Mouse (Mus musculus) forebrain, embryonic 11.5 days (tissue): ENCODE results near the gene Tstd1. TPM values are rescaled to one million over a fixed set of nuclear protein-coding genes. Genes with fewer than 3 reads are reported as not detected.

Experiments
- ATAC-seq: fragments of 200-750 bp; cut with Nextera tagmentation; replicated peaks from 2 replicates; pipeline ENCODE4 v1.8.0; 2017; ENCODE audit warnings: moderate TSS enrichment; ENCODE audit not compliant: low FRiP score
- DNase-seq: peaks from one replicate; pipeline ENCODE4 v3.0.0-alpha.2; 2017; ENCODE audit warnings: low spot score
- H3K27ac ChIP-seq: fragments of 300-500 bp; sonication (generic); 2 replicates; pipeline ENCODE4 v1.5.1; 2014; ENCODE audit warnings: low read depth, low read length
- H3K27me3 ChIP-seq: fragments of 300-500 bp; sonication (generic); 2 replicates; pipeline ENCODE4 v1.6.1; 2014; ENCODE audit warnings: mild to moderate bottlenecking, low read length, mixed read lengths; ENCODE audit not compliant: control insufficient read depth, insufficient read depth
- H3K36me3 ChIP-seq: fragments of 300-500 bp; sonication (generic); 2 replicates; pipeline ENCODE4 v1.6.1; 2014; ENCODE audit warnings: mild to moderate bottlenecking, low read length, moderate library complexity, mixed read lengths; ENCODE audit not compliant: control insufficient read depth, insufficient read depth
- H3K4me1 ChIP-seq: fragments of 300-500 bp; sonication (generic); replicated peaks from 2 replicates; pipeline ENCODE4 v1.6.1; 2014; ENCODE audit warnings: low read length, mixed read lengths; ENCODE audit not compliant: control insufficient read depth, insufficient read depth
- H3K4me2 ChIP-seq: fragments of 300-500 bp; sonication (generic); 2 replicates; pipeline ENCODE4 v1.6.1; 2014; ENCODE audit warnings: low read depth, mild to moderate bottlenecking, low read length, moderate library complexity, mixed read lengths; ENCODE audit not compliant: severe bottlenecking
- H3K4me3 ChIP-seq: fragments of 300-500 bp; sonication (generic); 2 replicates; pipeline ENCODE4 v1.5.1; 2014; ENCODE audit warnings: low read depth, low read length
- H3K9ac ChIP-seq: fragments of 300-500 bp; sonication (generic); 2 replicates; pipeline ENCODE4 v1.6.1; 2014; ENCODE audit warnings: low read length
- H3K9me3 ChIP-seq: fragments of 300-500 bp; sonication (generic); 2 replicates; pipeline ENCODE4 v1.6.1; 2016; ENCODE audit warnings: low read length, mixed read lengths; ENCODE audit not compliant: control insufficient read depth
- WGBS: fragments of 180-500 bp; shearing (Covaris S2); extraction: QIAGEN DNeasy Blood & Tissue Kit; methylation state at CpG from one replicate; pipeline ENCODE4 v1.1.7; 2014; 5-methylcytosine and 5-hydroxymethylcytosine counted together
- polyA plus RNA-seq: library from polyadenylated mRNA; unstranded; fragments of >200 nt; fragmentation: Nextera tagmentation; extraction: Ambion mirVana; gene quantifications from 2 replicates; pipeline ENCODE4 v1.2.1, GENCODE M21; 2014

Gene Tstd1
- polyA plus RNA-seq, 1 experiment from 2014 or later, result 4.1 TPM

- 83% methylated on average over 5 of the region's 5 CpGs for WGBS
- no peak for ATAC-seq
Measured at GRCm38 (mm10) chr1:171452522-171452921, 33.9 kb downstream of the Tstd1 start.

GRCm38 (mm10) chr1:171452923-171453322, 34.3 kb downstream of the Tstd1 start:
- H3K4me3 ChIP-seq, result no peak overlapping the region
- H3K27ac ChIP-seq, result no peak overlapping the region
- no peaks in the 10 kb centered on the region for H3K9me3 ChIP-seq
- no peak overlapping the region for H3K4me2 ChIP-seq
- ATAC-seq (no peak), DNase-seq (no peak)
- H3K4me1 ChIP-seq, result no peaks in the 10 kb centered on the region
- no peaks in the 10 kb centered on the region for H3K27me3 ChIP-seq
- WGBS, result 83% methylated on average over 5 of the region's 5 CpGs
- no peak overlapping the region for H3K9ac ChIP-seq
- H3K36me3 ChIP-seq, result no peaks in the 10 kb centered on the region

More at GRCm38 (mm10) chr1:171452522-171452921, 33.9 kb downstream of the Tstd1 start:
- Histone ChIP-seq H3K9me3 (no peaks in the 10 kb centered on the region), H3K4me1 (no peaks in the 10 kb centered on the region), H3K9ac (no peak overlapping the region), H3K27me3 (no peaks in the 10 kb centered on the region), H3K27ac (no peak overlapping the region), H3K4me2 (no peak overlapping the region), H3K36me3 (no peaks in the 10 kb centered on the region), H3K4me3 (no peak overlapping the region)
- no peak for DNase-seq

- no peak overlapping the region for H3K9ac ChIP-seq
- ATAC-seq (no peak), DNase-seq (no peak)
- no peak overlapping the region for H3K4me2 ChIP-seq
- no peaks in the 10 kb centered on the region for H3K27me3 ChIP-seq
- no peak overlapping the region for H3K27ac ChIP-seq
- no peaks in the 10 kb centered on the region for H3K9me3 ChIP-seq
- no peak overlapping the region for H3K4me3 ChIP-seq
- 83% methylated on average over 6 of the region's 6 CpGs for WGBS
- H3K36me3 ChIP-seq, result no peaks in the 10 kb centered on the region
- peaks cover 3% of the 10 kb centered on the region; the same call in 1 of the 2 replicates for H3K4me1 ChIP-seq
Measured at GRCm38 (mm10) chr1:171454926-171455325, 36.3 kb downstream of the Tstd1 start.

- H3K4me2 ChIP-seq, result no peak overlapping the region
- DNase-seq, result no peak
- WGBS, result 100% methylated on average over 1 of the region's 1 CpGs
Measured at GRCm38 (mm10) chr1:171457568-171457967, 38.9 kb downstream of the Tstd1 start.

GRCm38 (mm10) chr1:171459791-171460190, 41.1 kb downstream of the Tstd1 start:
- ATAC-seq (peak; percentile 45; the same call in 1 of the 2 replicates), DNase-seq (no peak)
- H3K9ac ChIP-seq, result no peak overlapping the region
- H3K4me2 ChIP-seq, result no peak overlapping the region
- WGBS, result 39% methylated on average over 5 of the region's 5 CpGs
- no peak overlapping the region for H3K27ac ChIP-seq
- H3K9me3 ChIP-seq, result no peaks in the 10 kb centered on the region
- peaks cover 7% of the 10 kb centered on the region; the same call in 1 of the 2 replicates for H3K4me1 ChIP-seq
- H3K4me3 ChIP-seq, result no peak overlapping the region
- no peaks in the 10 kb centered on the region for H3K27me3 ChIP-seq
- no peaks in the 10 kb centered on the region for H3K36me3 ChIP-seq

More at GRCm38 (mm10) chr1:171457568-171457967, 38.9 kb downstream of the Tstd1 start:
- H3K9me3 ChIP-seq, result no peaks in the 10 kb centered on the region
- H3K4me3 ChIP-seq, result no peak overlapping the region
- ATAC-seq, result no peak
- H3K36me3 ChIP-seq, result no peaks in the 10 kb centered on the region
- no peaks in the 10 kb centered on the region for H3K27me3 ChIP-seq
- peaks cover 7% of the 10 kb centered on the region; the same call in 1 of the 2 replicates for H3K4me1 ChIP-seq
- H3K27ac ChIP-seq, result no peak overlapping the region
- no peak overlapping the region for H3K9ac ChIP-seq

GRCm38 (mm10) chr1:171460551-171461503, 42.2 kb downstream of the Tstd1 start:
- WGBS, result 88% methylated on average over 22 of the region's 22 CpGs
- no peak for ATAC-seq

GRCm38 (mm10) chr1:171463133-171463532, 44.5 kb downstream of the Tstd1 start:
- DNase-seq (no peak), ATAC-seq (no peak)
- no peak overlapping the region for H3K27ac ChIP-seq
- no peak overlapping the region for H3K4me2 ChIP-seq
- no peak overlapping the region for H3K9ac ChIP-seq
- peaks cover 7% of the 10 kb centered on the region; the same call in 1 of the 2 replicates for H3K4me1 ChIP-seq
- H3K36me3 ChIP-seq, result no peaks in the 10 kb centered on the region
- no peaks in the 10 kb centered on the region for H3K9me3 ChIP-seq
- H3K27me3 ChIP-seq, result no peaks in the 10 kb centered on the region
- H3K4me3 ChIP-seq, result no peak overlapping the region
- 94% methylated on average over 3 of the region's 3 CpGs for WGBS

More at GRCm38 (mm10) chr1:171460551-171461503, 42.2 kb downstream of the Tstd1 start:
- Histone ChIP-seq H3K4me2 (no peak overlapping the region), H3K4me3 (no peak overlapping the region), H3K9ac (no peak overlapping the region), H3K27me3 (no peaks in the 10 kb centered on the region), H3K36me3 (no peaks in the 10 kb centered on the region), H3K4me1 (peaks cover 7% of the 10 kb centered on the region; the same call in 1 of the 2 replicates), H3K9me3 (no peaks in the 10 kb centered on the region), H3K27ac (no peak overlapping the region)
- no peak for DNase-seq

GRCm38 (mm10) chr1:171465749-171466412, 47.2 kb downstream of the Tstd1 start:
- no peak overlapping the region for H3K4me2 ChIP-seq
- H3K36me3 ChIP-seq, result no peaks in the 10 kb centered on the region
- H3K4me3 ChIP-seq, result no peak overlapping the region
- no peak for ATAC-seq
- WGBS, result 92% methylated on average over 5 of the region's 5 CpGs
- no peaks in the 10 kb centered on the region for H3K9me3 ChIP-seq
- DNase-seq, result no peak
- H3K27me3 ChIP-seq, result no peaks in the 10 kb centered on the region
- no peak overlapping the region for H3K9ac ChIP-seq
- H3K27ac ChIP-seq, result no peak overlapping the region
- no peaks in the 10 kb centered on the region for H3K4me1 ChIP-seq
